Mouse (Mus musculus) adrenal gland, postnatal 0 days (tissue): ENCODE data around the gene Mslnl. TPM values are rescaled to one million over a fixed set of nuclear protein-coding genes. Genes with fewer than 3 reads are reported as not detected.

Experiments
- microRNA-seq: library from miRNA; unstranded; fragments of <30 nt; microRNA quantifications from one replicate; pipeline ENCODE4, GENCODE M21; 2016; ENCODE audit warnings: borderline replicate concordance; ENCODE audit not compliant: insufficient number of aligned reads
- polyA plus RNA-seq: library from polyadenylated mRNA; unstranded; fragments of >200 nt; fragmentation: Nextera tagmentation; extraction: Ambion mirVana; gene quantifications from 2 replicates; pipeline ENCODE4 v1.2.1, GENCODE M21; 2015

Gene Mslnl
- 0.17 TPM in 1 of 2 replicates, not detected in the other for polyA plus RNA-seq

DNA sequence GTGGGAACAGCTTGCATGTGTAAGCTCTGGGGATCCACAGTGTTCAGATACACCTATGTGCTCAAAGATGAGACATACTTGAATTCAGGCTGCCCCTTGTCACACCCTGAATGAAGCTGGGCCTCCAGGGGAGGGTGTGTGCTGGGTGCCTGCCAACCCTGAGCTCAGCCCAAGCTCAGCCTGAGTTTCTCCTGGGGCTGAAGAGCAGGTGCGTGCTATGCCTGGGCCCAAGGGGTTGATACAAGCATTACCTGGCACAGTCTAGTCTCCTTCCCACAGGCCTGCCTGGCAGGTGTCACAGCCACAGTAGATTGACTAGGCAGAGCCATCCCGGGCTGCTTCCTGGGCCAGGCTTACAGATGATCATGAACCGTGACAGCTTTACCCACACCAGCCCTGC is at the start of gene Mslnl:
TSS of gene Mslnl (plus strand) at position 298 of the 400 bp plus-strand sequence.

DNA sequence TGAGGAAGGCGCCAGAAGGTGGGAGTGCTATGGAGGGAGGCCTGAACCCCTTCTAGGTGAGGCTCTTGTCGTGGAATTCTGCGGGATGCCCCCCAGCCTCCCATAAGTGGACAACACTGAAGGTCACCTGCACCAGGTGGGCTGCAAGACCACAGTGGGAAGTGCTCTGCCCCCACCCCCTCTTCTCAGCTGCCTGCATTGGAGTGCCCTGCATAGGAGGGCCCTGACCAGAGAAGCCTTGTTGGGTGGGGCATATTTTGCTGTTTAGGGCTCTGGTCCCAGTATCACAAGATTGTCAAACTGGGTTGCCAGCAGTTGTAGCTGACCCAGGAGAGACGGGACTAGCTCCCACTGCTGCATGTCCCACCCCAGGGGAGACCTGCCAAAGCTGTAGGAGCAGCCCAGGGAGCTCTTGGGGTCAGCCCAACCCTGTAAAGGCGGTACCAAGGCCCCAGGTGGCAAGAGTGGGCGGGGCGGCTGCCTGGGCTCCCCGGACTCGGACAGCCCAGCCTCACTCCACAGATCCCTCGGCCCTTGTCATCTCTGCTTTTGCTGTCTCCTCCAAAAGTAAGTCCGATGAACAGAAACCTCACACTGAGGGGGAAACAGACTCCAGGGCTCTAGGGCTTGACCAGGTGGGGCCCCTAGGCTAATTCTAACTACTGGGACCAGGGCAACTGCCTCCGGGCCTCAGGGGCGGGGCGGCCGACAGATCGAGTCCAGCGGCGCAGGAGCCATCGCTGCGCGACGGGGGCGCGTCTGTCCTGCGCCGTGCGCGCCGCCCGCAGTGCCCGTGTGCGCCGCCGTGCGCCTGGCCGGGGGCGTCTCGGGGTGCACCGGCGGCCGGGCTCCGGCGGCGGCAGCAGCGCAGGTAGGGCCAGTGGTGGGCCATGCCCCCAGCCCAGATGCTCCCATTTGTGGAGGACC is 18.9 kb upstream of the Mslnl start, which contains the start of gene Gng13:
TSS of gene Gng13 (plus strand) at position 461 of the 927 bp plus-strand sequence.

DNA sequence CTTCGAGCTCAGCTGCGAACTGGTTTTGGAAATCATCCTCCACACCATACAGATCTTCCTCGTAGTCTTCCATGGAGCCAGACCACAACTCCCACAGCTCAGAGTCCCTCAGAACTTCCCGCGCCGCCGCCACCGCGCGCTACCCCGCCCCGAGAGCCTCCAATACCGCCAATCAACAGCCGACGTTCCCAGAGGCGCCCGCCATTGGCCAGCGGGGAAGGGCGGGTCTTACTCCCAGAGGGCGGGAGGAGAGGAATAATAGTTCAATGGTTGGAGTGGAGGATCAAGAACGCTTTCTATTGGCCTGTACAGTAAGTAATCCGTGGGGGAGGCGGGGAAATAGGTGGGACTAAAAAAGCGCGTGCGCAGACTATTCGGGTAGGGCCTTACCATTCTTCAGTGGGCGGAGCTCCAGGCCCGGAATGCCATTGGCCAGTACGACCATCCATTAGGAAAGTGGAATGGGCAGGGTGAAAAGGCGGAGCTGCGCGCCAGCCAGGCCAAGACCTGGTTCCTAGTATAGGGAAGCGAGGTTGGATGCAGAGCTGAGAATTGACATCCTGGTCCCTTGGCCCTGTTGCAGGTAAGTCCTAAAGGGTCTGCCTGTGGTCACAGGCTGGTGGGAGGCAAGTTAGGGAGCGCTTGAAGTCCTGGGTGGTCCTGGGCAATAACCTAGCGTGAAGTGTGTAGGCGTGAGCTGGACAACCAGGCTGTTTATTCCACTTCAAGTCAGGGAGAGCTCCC is 8.4 kb upstream of the Mslnl start, which contains the start of the genes Chtf18 and Rpusd1:
TSS of gene Chtf18 (minus strand) at position 155 of the 744 bp plus-strand sequence.
TSS of gene Rpusd1 (plus strand) at position 406 of the 744 bp plus-strand sequence.

DNA sequence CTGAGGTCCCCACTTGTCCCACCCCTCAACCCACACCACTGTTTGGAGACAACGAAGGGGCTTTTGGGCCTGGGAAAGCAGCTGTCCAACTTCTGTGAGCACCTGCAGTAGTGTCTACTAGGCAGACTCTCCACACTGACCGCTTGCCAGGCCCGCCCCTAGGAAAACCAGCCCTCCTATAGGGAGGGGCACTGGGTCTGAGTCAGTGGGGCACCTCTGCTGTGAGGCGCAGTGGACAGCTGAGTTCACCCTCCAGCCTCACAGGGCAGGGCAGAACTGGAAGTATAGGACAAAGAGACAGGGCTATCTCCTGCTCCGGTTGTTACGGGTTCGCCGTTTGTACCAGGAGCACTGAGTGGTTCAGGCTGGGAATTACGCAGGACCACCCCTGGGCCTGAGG is 18.4 kb downstream of the Mslnl start, which contains the start of gene Msln:
TSS of gene Msln (minus strand) at position 138 of the 400 bp plus-strand sequence.

DNA sequence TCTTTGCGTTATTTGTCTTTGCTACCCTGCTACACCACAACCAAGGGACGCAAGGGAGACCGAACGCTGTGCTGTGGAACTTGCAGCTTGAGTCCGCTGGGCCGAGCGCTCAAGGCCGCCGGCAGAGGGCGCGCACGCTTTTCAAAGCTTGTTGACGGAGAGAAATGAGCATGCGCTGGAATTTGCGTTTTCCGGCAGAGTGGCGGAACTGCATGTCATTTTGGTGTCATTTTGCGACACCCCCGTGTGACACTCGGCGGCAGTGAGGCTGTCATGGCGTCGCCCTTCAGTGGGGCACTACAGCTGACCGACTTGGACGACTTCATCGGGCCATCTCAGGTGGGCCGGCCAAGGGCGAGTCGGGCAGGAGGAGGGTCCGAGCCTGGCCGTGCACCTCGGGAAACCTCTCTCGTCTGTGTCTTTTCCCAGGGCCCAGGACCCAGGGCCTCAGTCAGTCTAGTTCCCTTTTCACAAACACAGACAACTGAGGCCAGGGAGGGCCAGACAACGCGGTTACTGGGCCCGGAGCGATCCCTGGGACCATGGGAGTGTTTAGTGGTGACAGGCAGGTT is 37.8 kb downstream of the Mslnl start, which contains the start of gene Narfl:
TSS of gene Narfl (plus strand) at position 228 of the 572 bp plus-strand sequence.

DNA sequence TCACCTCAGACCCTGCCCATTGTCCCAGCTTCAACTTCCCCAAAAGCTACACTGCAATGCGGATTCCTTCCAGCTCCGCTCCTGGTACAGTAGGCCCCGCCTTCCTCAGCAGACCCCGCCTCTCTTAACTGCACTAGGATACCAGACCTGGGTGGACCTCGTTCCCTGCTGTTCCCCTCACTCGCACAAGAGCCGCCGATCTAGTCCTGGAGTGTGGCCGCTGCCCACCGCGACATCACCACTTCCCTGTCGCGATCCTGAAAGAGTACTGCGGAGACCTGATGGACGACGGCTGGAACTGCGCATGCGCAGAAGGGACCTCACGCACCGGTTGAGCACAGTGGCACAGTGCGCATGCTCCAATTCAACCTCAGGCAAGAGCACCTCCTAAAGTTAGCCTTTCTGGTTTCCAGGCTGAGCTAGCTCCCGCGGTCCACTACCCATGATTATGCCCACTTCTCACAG is 49.5 kb downstream of the Mslnl start, which contains the start of gene Haghl:
TSS of gene Haghl (minus strand) at position 393 of the 465 bp plus-strand sequence.

DNA sequence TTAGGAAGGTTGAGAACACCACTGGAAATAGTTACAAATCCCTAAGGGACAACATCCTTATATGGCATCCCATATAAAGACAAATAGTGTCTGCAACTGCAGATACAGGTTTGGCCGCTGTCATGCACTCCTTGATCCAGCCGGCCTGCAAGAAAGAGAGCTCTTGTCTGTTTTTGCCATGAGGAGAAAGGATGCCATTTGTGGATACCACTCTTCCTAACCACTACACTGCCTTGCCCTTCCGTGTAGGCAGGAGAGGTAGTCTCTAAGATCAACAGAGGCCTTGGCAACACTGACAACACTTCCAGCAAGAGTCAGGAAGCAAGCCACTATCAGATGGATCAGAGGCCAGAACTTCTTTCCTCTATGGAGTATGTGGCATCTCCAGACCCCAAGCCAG is 50.4 kb downstream of the Mslnl start, which contains the start of gene Ccdc78:
TSS of gene Ccdc78 (plus strand) at position 301 of the 400 bp plus-strand sequence.

DNA sequence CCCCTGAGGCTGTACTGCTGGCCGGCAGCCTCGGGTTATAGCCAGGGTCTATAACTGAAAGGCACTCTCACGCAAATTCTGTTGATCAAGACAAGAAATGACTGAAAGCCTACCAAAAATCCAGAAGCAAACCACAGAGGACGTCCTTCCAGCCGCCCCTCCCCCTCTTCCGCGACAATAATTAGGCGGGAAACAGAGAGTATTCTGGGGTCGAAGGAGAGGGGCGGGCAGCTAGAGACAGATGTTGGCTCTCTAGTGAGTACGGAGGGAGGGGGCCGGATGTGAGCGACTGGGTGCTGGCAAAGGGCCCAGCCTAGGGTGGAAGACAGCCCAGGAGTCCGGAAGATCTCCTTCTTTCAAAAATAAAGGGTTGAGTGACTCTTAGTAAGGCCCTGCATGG is 56.8 kb downstream of the Mslnl start, which contains the start of gene Fam173a:
TSS of gene Fam173a (minus strand) at position 287 of the 400 bp plus-strand sequence.

DNA sequence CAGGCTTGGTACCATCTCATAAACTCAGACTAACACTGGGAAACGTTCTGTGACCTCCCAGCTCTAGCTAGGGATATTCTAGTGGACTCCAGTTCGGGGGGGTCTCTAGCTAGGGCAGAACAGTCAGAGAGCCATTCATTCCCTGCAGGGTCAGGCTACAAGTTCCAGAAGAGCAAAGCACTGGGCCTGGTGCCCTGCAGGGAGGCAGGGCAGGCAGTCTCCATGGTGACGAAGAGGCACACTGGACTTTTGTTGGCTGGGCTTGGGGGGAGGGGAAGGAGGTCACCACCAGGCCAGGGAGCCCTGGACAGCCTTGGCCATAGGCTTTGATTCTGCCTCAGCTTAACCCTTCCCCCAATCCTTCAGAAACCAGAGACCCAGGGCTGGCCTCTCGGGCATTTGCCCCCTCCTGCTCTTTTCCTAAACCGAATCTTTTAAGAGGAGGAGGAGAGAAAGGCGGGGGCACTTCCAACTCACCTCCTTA is 59.8 kb downstream of the Mslnl start, which contains the start of gene AC134908.4:
TSS of gene AC134908.4 (minus strand) at position 51 of the 484 bp plus-strand sequence.

DNA sequence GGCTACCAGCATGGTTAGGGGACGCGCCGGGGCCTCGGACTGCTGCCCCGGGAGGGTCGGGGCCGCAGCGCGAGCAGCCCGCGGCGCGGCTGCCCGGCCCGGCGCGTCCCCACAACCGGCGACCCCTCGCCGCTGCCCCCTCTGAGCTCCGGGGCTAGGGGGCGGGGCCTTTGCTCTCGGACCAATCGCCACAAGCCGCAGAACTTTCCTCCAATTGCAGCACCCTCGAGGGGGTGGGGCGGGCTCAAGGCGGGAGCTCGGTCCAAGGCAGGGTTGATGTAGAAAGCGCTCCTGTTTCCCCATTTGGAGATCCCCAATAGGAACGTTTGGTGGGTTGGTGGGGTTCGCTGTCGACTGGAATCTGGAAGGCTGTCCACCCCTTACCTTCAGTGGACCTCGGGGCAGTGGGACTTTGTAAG is 61.1 kb downstream of the Mslnl start, which contains the start of gene Metrn:
TSS of gene Metrn (minus strand) at position 186 of the 419 bp plus-strand sequence.

Small RNAs within 50 kb of the gene (microRNA-seq; reads per million reads assigned to microRNA genes)
- gene Gm25083 (not detected), gene Mir6966 (not detected)

Other genes starting within 250 kb of the Mslnl start
- 0.11 TPM in 2 replicates for gene Sstr5, start 238.8 kb upstream of the Mslnl start, polyA plus RNA-seq
- gene Sox8, start 165.4 kb upstream of the Mslnl start, polyA plus RNA-seq = 2.1 and 2.4 TPM in 2 replicates
- gene Lmf1, start 157.0 kb upstream of the Mslnl start, polyA plus RNA-seq = 16.2 and 32.9 TPM in 2 replicates
- gene Gng13, start 18.9 kb upstream of the Mslnl start, polyA plus RNA-seq = 5.1 and 5.4 TPM in 2 replicates
- 4.2 and 6.3 TPM in 2 replicates for gene Chtf18, start 8.6 kb upstream of the Mslnl start, polyA plus RNA-seq
- gene Rpusd1, start 8.4 kb upstream of the Mslnl start, polyA plus RNA-seq = 12.5 and 19.9 TPM in 2 replicates
- 58.7 and 63.7 TPM in 2 replicates for gene Msln, start 18.3 kb downstream of the Mslnl start, polyA plus RNA-seq
- 21.6 and 30.4 TPM in 2 replicates for gene Narfl, start 37.7 kb downstream of the Mslnl start, polyA plus RNA-seq
- gene Haghl, start 49.6 kb downstream of the Mslnl start, polyA plus RNA-seq = 56.7 and 71.7 TPM in 2 replicates
- gene Ccdc78, start 50.5 kb downstream of the Mslnl start, polyA plus RNA-seq = 0.35 and 0.36 TPM in 2 replicates
- gene Fam173a, start 56.9 kb downstream of the Mslnl start, polyA plus RNA-seq = 146 and 178 TPM in 2 replicates
- 0.39 TPM in 1 of 2 replicates, not detected in the other for gene AC134908.4, start 59.6 kb downstream of the Mslnl start, polyA plus RNA-seq
- 63.7 and 96.9 TPM in 2 replicates for gene Metrn, start 61.1 kb downstream of the Mslnl start, polyA plus RNA-seq
- 12.1 and 14.1 TPM in 2 replicates for gene Fbxl16, start 73.0 kb downstream of the Mslnl start, polyA plus RNA-seq
- 10.9 and 18.4 TPM in 2 replicates for gene Wdr24, start 87.6 kb downstream of the Mslnl start, polyA plus RNA-seq
- gene Jmjd8, start 92.8 kb downstream of the Mslnl start, polyA plus RNA-seq = 28.9 and 42.7 TPM in 2 replicates
- gene Stub1, start 97.4 kb downstream of the Mslnl start, polyA plus RNA-seq = 212 and 318 TPM in 2 replicates
- 11.7 and 16.4 TPM in 2 replicates for gene Rhbdl1, start 101.3 kb downstream of the Mslnl start, polyA plus RNA-seq
- 2.3 and 4.6 TPM in 2 replicates for gene Gm20683, start 105.7 kb downstream of the Mslnl start, polyA plus RNA-seq
- gene Rhot2, start 108.8 kb downstream of the Mslnl start, polyA plus RNA-seq = 10.4 and 18.4 TPM in 2 replicates
- 7.4 and 12.5 TPM in 2 replicates for gene Wdr90, start 125.5 kb downstream of the Mslnl start, polyA plus RNA-seq
- gene Mcrip2, start 132.7 kb downstream of the Mslnl start, polyA plus RNA-seq = 272 and 300 TPM in 2 replicates
- 88.6 and 139 TPM in 2 replicates for gene Mettl26, start 139.0 kb downstream of the Mslnl start, polyA plus RNA-seq
- gene Wfikkn1, start 144.8 kb downstream of the Mslnl start, polyA plus RNA-seq = 0.36 and 0.51 TPM in 2 replicates
- 20.0 and 27.4 TPM in 2 replicates for gene Rab40c, start 183.7 kb downstream of the Mslnl start, polyA plus RNA-seq
- gene Pigq, start 208.9 kb downstream of the Mslnl start, polyA plus RNA-seq = 35.6 and 46.1 TPM in 2 replicates
- gene Nhlrc4, start 208.9 kb downstream of the Mslnl start, polyA plus RNA-seq = 0.18 TPM in 1 of 2 replicates, not detected in the other
- 0.21 TPM in 1 of 2 replicates, not detected in the other for gene A930017K11Rik, start 216.5 kb downstream of the Mslnl start, polyA plus RNA-seq
- 9.1 and 11.3 TPM in 2 replicates for gene Capn15, start 249.8 kb downstream of the Mslnl start, polyA plus RNA-seq